Mouse (Mus musculus): ENCODE measurements around the gene Gm49361. TPM values are rescaled to one million over a fixed set of nuclear protein-coding genes. Genes with fewer than 3 reads are reported as not detected.
"Not testable (repeated sequence)": the region's sequence is repeated elsewhere in the genome, so short reads cannot be mapped to it uniquely, and the experiment has no call there.

The Gm49361 gene
- polyA plus RNA-seq, 1 experiment from 2014 or later, result not detected

DNA sequence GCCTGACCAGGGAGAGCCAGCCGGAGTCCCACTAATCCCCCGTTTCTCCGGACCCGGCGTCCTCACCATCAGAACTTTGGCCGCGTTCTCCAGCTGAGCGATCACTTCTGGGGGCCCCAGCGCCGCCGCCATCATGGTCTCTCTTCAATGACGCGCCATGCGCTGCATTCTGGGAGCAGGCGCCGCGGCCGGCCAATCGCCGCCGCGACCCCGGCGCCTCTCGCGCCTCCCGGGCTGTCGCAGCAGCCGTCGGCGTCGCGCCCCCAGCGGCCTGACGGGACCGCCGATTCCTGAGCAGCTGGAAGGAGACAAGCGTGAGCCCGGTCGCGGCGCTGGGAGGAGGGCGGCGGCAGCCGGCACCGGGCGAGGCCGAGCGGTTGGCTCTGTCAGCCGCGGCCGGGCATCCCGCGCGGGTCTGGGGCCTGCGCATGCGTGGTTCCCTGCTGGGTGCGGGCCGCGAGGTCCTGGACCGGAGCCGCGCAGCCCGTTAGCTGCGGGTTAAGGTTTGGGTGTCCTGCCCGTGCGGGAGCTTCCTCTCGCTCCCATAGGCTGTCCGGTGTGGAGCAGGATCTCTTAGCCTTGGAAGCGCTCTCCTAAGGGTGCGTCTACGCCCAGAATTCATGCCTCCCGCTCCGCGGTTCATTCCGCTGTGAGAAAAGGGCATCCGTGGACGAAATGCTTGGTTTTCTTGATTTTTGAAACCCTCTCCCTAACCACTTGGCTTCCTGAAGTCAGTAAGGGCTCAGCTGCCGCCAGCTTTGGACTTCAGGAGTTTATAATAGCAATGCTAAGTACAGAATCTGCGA is 80.9 kb downstream of the Gm49361 start, which contains the start of gene Xpo4:
TSS of gene Xpo4 (minus strand) at position 609 of the 806 bp plus-strand sequence.
- peak; percentile 96 for ATAC-seq (ENCODE audit: low FRiP score)
- H3K4me2 ChIP-seq, result peak within 1 kb of the TSS; percentile 73
- 0% methylated on average over 63 of the region's 80 CpGs for WGBS

GRCm38 (mm10) chr14:57664311-57664821 is 81.5 kb downstream of the Gm49361 start:
- Histone ChIP-seq H3K27me3 (ENCODE audit: control insufficient read depth, insufficient read depth, low read length) (no peaks in the 10 kb centered on the region), H3K9me3 (ENCODE audit: control insufficient read depth, low read length) (no peaks in the 10 kb centered on the region), H3K4me2 (peak overlapping the region; percentile 73), H3K9ac (ENCODE audit: low read length) (peak overlapping the region; percentile 81), H3K4me3 (ENCODE audit: low read depth, low read length) (peak overlapping the region; percentile 77), H3K36me3 (ENCODE audit: control insufficient read depth, insufficient read depth, low read length) (no peaks in the 10 kb centered on the region), H3K27ac (ENCODE audit: low read depth, low read length) (peak overlapping the region; percentile 97), H3K4me1 (ENCODE audit: control insufficient read depth, insufficient read depth, low read length) (peaks cover 6% of the 10 kb centered on the region; the same call in 1 of the 2 replicates)
- 0% methylated on average over 19 of the region's 19 CpGs for WGBS
- ATAC-seq (ENCODE audit: low FRiP score) (peak; percentile 66), DNase-seq (ENCODE audit: low spot score, missing footprints) (no peak)

More for the DNA sequence above, 80.9 kb downstream of the Gm49361 start, which contains the start of gene Xpo4:
- H3K9me3 ChIP-seq (ENCODE audit: control insufficient read depth, low read length), result no peaks in the 10 kb centered on the region
- peak within 1 kb of the TSS; percentile 77 for H3K4me3 ChIP-seq (ENCODE audit: low read depth, low read length)
- H3K27me3 ChIP-seq (ENCODE audit: control insufficient read depth, insufficient read depth, low read length), result no peaks in the 10 kb centered on the region
- H3K27ac ChIP-seq (ENCODE audit: low read depth, low read length), result peak within 1 kb of the TSS; percentile 97
- peaks cover 6% of the 10 kb centered on the region; the same call in 1 of the 2 replicates for H3K4me1 ChIP-seq (ENCODE audit: control insufficient read depth, insufficient read depth, low read length)
- peak; percentile 99 for DNase-seq (ENCODE audit: low spot score, missing footprints)
- peak within 1 kb of the TSS; percentile 81 for H3K9ac ChIP-seq (ENCODE audit: low read length)
- no peaks in the 10 kb centered on the region for H3K36me3 ChIP-seq (ENCODE audit: control insufficient read depth, insufficient read depth, low read length)

GRCm38 (mm10) chr14:57663630-57664029 is 82.3 kb downstream of the Gm49361 start:
- ATAC-seq (ENCODE audit: low FRiP score) (no peak), DNase-seq (ENCODE audit: low spot score, missing footprints) (peak; percentile 83)
- peak overlapping the region; percentile 73 for H3K4me2 ChIP-seq
- WGBS, result 42% methylated on average over 1 of the region's 1 CpGs
- H3K36me3 ChIP-seq (ENCODE audit: control insufficient read depth, insufficient read depth, low read length), result no peaks in the 10 kb centered on the region
- H3K27me3 ChIP-seq (ENCODE audit: control insufficient read depth, insufficient read depth, low read length), result no peaks in the 10 kb centered on the region
- peaks cover 6% of the 10 kb centered on the region; the same call in 1 of the 2 replicates for H3K4me1 ChIP-seq (ENCODE audit: control insufficient read depth, insufficient read depth, low read length)
- peak overlapping the region; percentile 77 for H3K4me3 ChIP-seq (ENCODE audit: low read depth, low read length)
- H3K9ac ChIP-seq (ENCODE audit: low read length), result peak overlapping the region; percentile 81; the same call in 1 of the 2 replicates
- H3K9me3 ChIP-seq (ENCODE audit: control insufficient read depth, low read length), result no peaks in the 10 kb centered on the region
- H3K27ac ChIP-seq (ENCODE audit: low read depth, low read length), result no peak overlapping the region

- WGBS, result 97% methylated on average over 4 of the region's 4 CpGs
- ATAC-seq (ENCODE audit: low FRiP score) (no peak), DNase-seq (ENCODE audit: low spot score, missing footprints) (no peak)
- no peak overlapping the region for H3K27ac ChIP-seq (ENCODE audit: low read depth, low read length)
- no peaks in the 10 kb centered on the region for H3K36me3 ChIP-seq (ENCODE audit: control insufficient read depth, insufficient read depth, low read length)
- no peaks in the 10 kb centered on the region; the same call in 1 of the 2 replicates for H3K4me1 ChIP-seq (ENCODE audit: control insufficient read depth, insufficient read depth, low read length)
- no peaks in the 10 kb centered on the region for H3K27me3 ChIP-seq (ENCODE audit: control insufficient read depth, insufficient read depth, low read length)
- no peak overlapping the region for H3K4me2 ChIP-seq
- H3K4me3 ChIP-seq (ENCODE audit: low read depth, low read length), result no peak overlapping the region
- H3K9ac ChIP-seq (ENCODE audit: low read length), result no peak overlapping the region
- no peaks in the 10 kb centered on the region for H3K9me3 ChIP-seq (ENCODE audit: control insufficient read depth, low read length)
Measured at GRCm38 (mm10) chr14:57658301-57658700, 87.6 kb downstream of the Gm49361 start.

DNA sequence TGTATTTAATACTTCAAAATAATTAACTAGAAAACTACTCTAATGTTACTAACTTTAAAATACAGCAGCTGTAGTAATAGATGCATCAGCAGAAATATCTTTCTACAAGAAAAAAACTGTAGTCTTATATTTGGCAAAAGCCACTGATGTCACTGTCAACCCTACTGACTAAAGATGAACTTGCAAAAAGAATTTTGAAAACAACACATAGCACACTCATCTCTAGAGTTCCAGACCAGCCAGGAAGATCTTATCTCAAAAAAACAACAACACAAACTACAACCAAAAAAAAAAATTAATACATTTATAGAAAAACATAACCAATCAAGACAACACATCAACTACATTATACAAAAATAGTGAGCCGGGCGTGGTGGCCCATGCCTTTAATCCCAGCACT is 88.4 kb downstream of the Gm49361 start:
- Histone ChIP-seq H3K9me3 (ENCODE audit: control insufficient read depth, low read length) (no peaks in the 10 kb centered on the region), H3K27me3 (ENCODE audit: control insufficient read depth, insufficient read depth, low read length) (no peaks in the 10 kb centered on the region), H3K9ac (ENCODE audit: low read length) (no peak overlapping the region), H3K4me3 (ENCODE audit: low read depth, low read length) (no peak overlapping the region), H3K27ac (ENCODE audit: low read depth, low read length) (no peak overlapping the region), H3K4me2 (no peak overlapping the region), H3K36me3 (ENCODE audit: control insufficient read depth, insufficient read depth, low read length) (no peaks in the 10 kb centered on the region), H3K4me1 (ENCODE audit: control insufficient read depth, insufficient read depth, low read length) (no peaks in the 10 kb centered on the region)
- DNase-seq (ENCODE audit: low spot score, missing footprints) (no peak), ATAC-seq (ENCODE audit: low FRiP score) (no peak)
- 96% methylated on average over 2 of the region's 2 CpGs for WGBS

- not testable (repeated sequence) for H3K4me1 ChIP-seq (ENCODE audit: control insufficient read depth, insufficient read depth, low read length); H3K4me3 ChIP-seq (ENCODE audit: low read depth, low read length); H3K27me3 ChIP-seq (ENCODE audit: control insufficient read depth, insufficient read depth, low read length); ATAC-seq (ENCODE audit: low FRiP score); H3K4me2 ChIP-seq; H3K36me3 ChIP-seq (ENCODE audit: control insufficient read depth, insufficient read depth, low read length); H3K9me3 ChIP-seq (ENCODE audit: control insufficient read depth, low read length); H3K27ac ChIP-seq (ENCODE audit: low read depth, low read length); H3K9ac ChIP-seq (ENCODE audit: low read length)
- DNase-seq (ENCODE audit: low spot score, missing footprints), result peak; percentile 70
- WGBS, result 98% methylated on average over 3 of the region's 3 CpGs
Measured at GRCm38 (mm10) chr14:57656519-57656918, 89.4 kb downstream of the Gm49361 start.

GRCm38 (mm10) chr14:57649501-57649900 is 96.4 kb downstream of the Gm49361 start:
- H3K27ac ChIP-seq (ENCODE audit: low read depth, low read length), result no peak overlapping the region
- H3K4me3 ChIP-seq (ENCODE audit: low read depth, low read length), result no peak overlapping the region
- no peaks in the 10 kb centered on the region for H3K9me3 ChIP-seq (ENCODE audit: control insufficient read depth, low read length)
- H3K4me1 ChIP-seq (ENCODE audit: control insufficient read depth, insufficient read depth, low read length), result no peaks in the 10 kb centered on the region
- H3K9ac ChIP-seq (ENCODE audit: low read length), result no peak overlapping the region
- no peaks in the 10 kb centered on the region for H3K27me3 ChIP-seq (ENCODE audit: control insufficient read depth, insufficient read depth, low read length)
- ATAC-seq (ENCODE audit: low FRiP score) (no peak), DNase-seq (ENCODE audit: low spot score, missing footprints) (no peak)
- H3K4me2 ChIP-seq, result no peak overlapping the region
- H3K36me3 ChIP-seq (ENCODE audit: control insufficient read depth, insufficient read depth, low read length), result no peaks in the 10 kb centered on the region

DNA sequence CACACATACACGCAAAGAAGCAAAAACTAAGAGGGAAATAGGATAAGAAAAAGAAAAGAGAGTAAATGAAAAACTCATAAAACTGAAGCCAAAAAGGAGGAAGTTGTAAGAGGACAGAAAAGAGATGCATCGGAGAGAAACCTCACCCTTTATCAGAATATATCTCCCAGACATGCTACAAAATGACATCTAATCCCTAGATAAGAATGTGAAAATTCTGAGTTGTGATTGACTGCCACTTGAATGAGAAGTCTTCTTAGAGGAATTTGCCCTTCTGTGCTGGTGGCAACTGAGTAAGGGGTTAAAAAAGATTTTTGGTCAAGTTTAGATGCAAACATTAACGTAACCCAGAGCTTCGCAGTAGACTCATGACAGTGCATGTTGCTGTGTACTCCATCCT is 99.7 kb downstream of the Gm49361 start:
- Histone ChIP-seq H3K4me2 (no peak overlapping the region), H3K36me3 (ENCODE audit: control insufficient read depth, insufficient read depth, low read length) (peaks cover 2% of the 10 kb centered on the region; the same call in 1 of the 2 replicates), H3K27me3 (ENCODE audit: control insufficient read depth, insufficient read depth, low read length) (no peaks in the 10 kb centered on the region), H3K4me3 (ENCODE audit: low read depth, low read length) (no peak overlapping the region), H3K9ac (ENCODE audit: low read length) (no peak overlapping the region), H3K4me1 (ENCODE audit: control insufficient read depth, insufficient read depth, low read length) (no peaks in the 10 kb centered on the region), H3K27ac (ENCODE audit: low read depth, low read length) (no peak overlapping the region), H3K9me3 (ENCODE audit: control insufficient read depth, low read length) (no peaks in the 10 kb centered on the region)
- no peak for ATAC-seq (ENCODE audit: low FRiP score)
- WGBS, result 94% methylated on average over 4 of the region's 4 CpGs
- DNase-seq (ENCODE audit: low spot score, missing footprints), result peak; percentile 56

- ATAC-seq (ENCODE audit: low FRiP score), result no peak
- DNase-seq (ENCODE audit: low spot score, missing footprints), result no peak
- WGBS, result 93% methylated on average over 3 of the region's 3 CpGs
- Histone ChIP-seq H3K27ac (ENCODE audit: low read depth, low read length) (no peak overlapping the region), H3K27me3 (ENCODE audit: control insufficient read depth, insufficient read depth, low read length) (no peaks in the 10 kb centered on the region), H3K4me3 (ENCODE audit: low read depth, low read length) (no peak overlapping the region), H3K9ac (ENCODE audit: low read length) (no peak overlapping the region), H3K36me3 (ENCODE audit: control insufficient read depth, insufficient read depth, low read length) (peaks cover 2% of the 10 kb centered on the region; the same call in 1 of the 2 replicates), H3K4me2 (no peak overlapping the region), H3K4me1 (ENCODE audit: control insufficient read depth, insufficient read depth, low read length) (peaks cover 2% of the 10 kb centered on the region; the same call in 1 of the 2 replicates), H3K9me3 (ENCODE audit: control insufficient read depth, low read length) (no peaks in the 10 kb centered on the region)
Measured at GRCm38 (mm10) chr14:57639153-57639552, 106.8 kb downstream of the Gm49361 start.
